Mouse (Mus musculus) lung, postnatal 0 days (tissue): ENCODE results near the gene Stam2. TPM values are rescaled to one million over a fixed set of nuclear protein-coding genes. Genes with fewer than 3 reads are reported as not detected.

Experiments used
- ATAC-seq: fragments of 200-750 bp; cut with Nextera tagmentation; 2 replicates; pipeline ENCODE4 v1.8.0; 2017; ENCODE audit warnings: moderate library complexity
- DNase-seq: peaks from one replicate; pipeline ENCODE4 v3.0.0-alpha.2; 2016; ENCODE audit warnings: low spot score
- H3K27ac ChIP-seq: fragments of 300-500 bp; sonication (generic); 2 replicates; pipeline ENCODE4 v1.5.1; 2014; ENCODE audit warnings: antibody characterized with exemption, mild to moderate bottlenecking, low read length, mixed read lengths
- H3K27me3 ChIP-seq: fragments of 300-500 bp; sonication (generic); replicated peaks from 2 replicates; pipeline ENCODE4 v1.6.1; 2014; ENCODE audit warnings: low read length, mixed read lengths; ENCODE audit not compliant: insufficient read depth
- H3K36me3 ChIP-seq: fragments of 300-500 bp; sonication (generic); 2 replicates; pipeline ENCODE4 v1.6.1; 2014; ENCODE audit warnings: low read length, mixed read lengths; ENCODE audit not compliant: insufficient read depth
- H3K4me1 ChIP-seq: fragments of 300-500 bp; sonication (generic); 2 replicates; pipeline ENCODE4 v1.6.1; 2014; ENCODE audit warnings: antibody characterized with exemption, low read depth, low read length, mixed read lengths; ENCODE audit not compliant: insufficient read depth
- H3K4me2 ChIP-seq: fragments of 300-500 bp; sonication (generic); replicated peaks from 2 replicates; pipeline ENCODE4 v1.6.1; 2014; ENCODE audit warnings: low read depth, mild to moderate bottlenecking, low read length, moderate library complexity, mixed read lengths
- H3K4me3 ChIP-seq: fragments of 300-500 bp; sonication (generic); 2 replicates; pipeline ENCODE4 v1.5.1; 2014; ENCODE audit warnings: low read depth, low read length
- H3K9ac ChIP-seq: fragments of 300-500 bp; sonication (generic); replicated peaks from 2 replicates; pipeline ENCODE4 v1.6.1; 2014; ENCODE audit warnings: low read depth, mild to moderate bottlenecking
- H3K9me3 ChIP-seq: fragments of 300-500 bp; sonication (generic); 2 replicates; pipeline ENCODE4 v1.6.1; 2016; ENCODE audit warnings: low read length, mixed read lengths
- CTCF ChIP-seq: IDR thresholded peaks from 2 replicates; pipeline ENCODE4 v1.5.1; 2016; ENCODE audit warnings: antibody characterized with exemption, mild to moderate bottlenecking
- EP300 ChIP-seq: IDR thresholded peaks from 2 replicates; pipeline ENCODE4 v1.6.1; 2016; ENCODE audit warnings: antibody characterized with exemption, mild to moderate bottlenecking, control low read depth
- WGBS: fragments of 180-500 bp; shearing (Covaris S2); extraction: QIAGEN DNeasy Blood & Tissue Kit; methylation state at CpG from one replicate; pipeline ENCODE4 v1.1.7; 2014; 5-methylcytosine and 5-hydroxymethylcytosine counted together
- polyA plus RNA-seq: library from polyadenylated mRNA; unstranded; fragments of >200 nt; fragmentation: Nextera tagmentation; extraction: Ambion mirVana; gene quantifications from 2 replicates; pipeline ENCODE4 v1.2.1, GENCODE M21; 2015

The Stam2 gene
- polyA plus RNA-seq, 1 experiment from 2014 or later, result 28.5 TPM

DNA sequence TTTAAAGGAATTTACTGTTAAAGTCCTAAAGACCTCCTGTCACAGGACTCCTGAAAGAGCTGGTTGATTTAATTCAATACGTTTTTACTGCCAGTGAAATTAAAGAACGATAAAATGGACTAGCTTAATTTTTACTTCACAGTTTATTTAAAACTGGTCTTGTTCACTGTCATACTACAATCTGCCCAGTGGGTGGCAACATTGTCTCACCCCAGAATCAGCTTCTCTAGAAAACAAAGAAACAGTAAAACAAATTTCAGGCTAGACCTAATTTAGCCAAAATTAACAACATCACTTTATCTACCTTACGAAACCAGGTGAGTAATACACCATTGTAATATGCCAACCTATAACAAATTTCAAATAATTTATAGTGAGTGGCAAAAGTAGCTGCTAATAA lies 14.6 kb upstream of the Stam2 start:
- DNase-seq (peak; percentile 62), ATAC-seq (no peak)
- 8% methylated on average over 3 of the region's 3 CpGs for WGBS
- Histone ChIP-seq H3K9ac (no peak overlapping the region), H3K27ac (no peak overlapping the region), H3K36me3 (no peaks in the 10 kb centered on the region), H3K27me3 (no peaks in the 10 kb centered on the region), H3K4me2 (no peak overlapping the region), H3K4me3 (no peak overlapping the region), H3K4me1 (no peaks in the 10 kb centered on the region), H3K9me3 (no peaks in the 10 kb centered on the region)
- TF ChIP-seq EP300 (no peak), CTCF (peak; percentile 84)

DNA sequence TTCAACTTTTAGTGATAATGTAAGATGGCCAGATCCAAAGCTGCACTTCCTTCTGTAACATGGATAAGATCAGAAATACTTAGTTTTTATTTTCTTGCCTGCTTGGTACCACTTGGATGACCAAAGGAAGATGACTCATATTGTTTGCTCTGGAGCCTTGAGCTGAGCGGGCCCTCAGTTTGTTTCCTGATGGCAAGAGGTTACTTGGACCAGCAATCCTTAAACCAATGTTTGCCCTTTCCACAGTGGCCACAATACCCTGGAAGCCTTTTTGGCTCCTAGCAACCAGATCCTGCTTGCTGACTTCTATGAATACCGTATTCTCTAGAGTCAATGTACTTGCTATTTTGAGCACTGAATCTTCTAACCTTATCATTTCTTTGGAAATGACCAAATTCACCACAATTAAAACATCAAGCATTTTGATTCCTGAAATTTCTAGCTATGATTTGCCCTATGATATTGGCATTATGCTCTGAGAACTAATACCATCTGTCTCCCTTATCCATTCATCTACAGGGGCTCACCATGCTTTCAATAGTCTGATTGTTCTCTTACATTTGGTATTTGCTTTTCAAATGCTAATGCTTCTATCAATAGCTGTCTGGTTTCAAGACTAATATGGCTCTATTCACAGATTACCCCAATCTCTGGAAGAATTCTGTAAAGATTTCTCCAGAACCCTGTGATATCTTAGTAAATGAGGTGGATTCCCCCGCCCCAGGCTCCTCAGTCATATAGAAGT lies 11.7 kb upstream of the Stam2 start:
- ATAC-seq (no peak), DNase-seq (peak; percentile 28)
- no peak overlapping the region for H3K27ac ChIP-seq
- H3K4me3 ChIP-seq, result no peak overlapping the region
- H3K27me3 ChIP-seq, result no peaks in the 10 kb centered on the region
- no peaks in the 10 kb centered on the region for H3K36me3 ChIP-seq
- no peaks in the 10 kb centered on the region for H3K9me3 ChIP-seq
- WGBS, result 64% methylated on average over 3 of the region's 3 CpGs
- no peak overlapping the region for H3K4me2 ChIP-seq
- H3K9ac ChIP-seq, result no peak overlapping the region
- H3K4me1 ChIP-seq, result no peaks in the 10 kb centered on the region
- TF ChIP-seq EP300 (no peak), CTCF (no peak)

GRCm38 (mm10) chr2:52744099-52744498 lies 2.0 kb upstream of the Stam2 start:
- no peaks in the 10 kb centered on the region for H3K36me3 ChIP-seq
- H3K4me2 ChIP-seq, result no peak overlapping the region
- H3K9me3 ChIP-seq, result no peaks in the 10 kb centered on the region
- H3K9ac ChIP-seq, result no peak overlapping the region
- no peaks in the 10 kb centered on the region for H3K4me1 ChIP-seq
- no peaks in the 10 kb centered on the region for H3K27me3 ChIP-seq
- no peak for ATAC-seq
- TF ChIP-seq CTCF (peak; percentile 23; the same call in 1 of the 2 replicates), EP300 (no peak)
- no peak overlapping the region for H3K4me3 ChIP-seq
- DNase-seq, result no peak
- no peak overlapping the region for H3K27ac ChIP-seq

GRCm38 (mm10) chr2:52741681-52742255 lies 313 bp downstream of the Stam2 start:
- WGBS, result under 1% methylated on average over 43 of the region's 54 CpGs
- Histone ChIP-seq H3K27me3 (no peaks in the 10 kb centered on the region), H3K9ac (peak overlapping the region; percentile 98), H3K4me2 (peak overlapping the region; percentile 78), H3K4me3 (peak overlapping the region; percentile 91), H3K9me3 (no peaks in the 10 kb centered on the region), H3K27ac (peak overlapping the region; percentile 97), H3K4me1 (no peaks in the 10 kb centered on the region), H3K36me3 (no peaks in the 10 kb centered on the region)
- ATAC-seq (peak; percentile 93), DNase-seq (peak; percentile 80)
- TF ChIP-seq CTCF (peak; percentile 38), EP300 (no peak)

- no peak for TF ChIP-seq CTCF
- TF ChIP-seq EP300, result no peak
- ATAC-seq (no peak), DNase-seq (no peak)
- Histone ChIP-seq H3K27me3 (no peaks in the 10 kb centered on the region), H3K9ac (no peak overlapping the region), H3K9me3 (no peaks in the 10 kb centered on the region), H3K36me3 (no peaks in the 10 kb centered on the region), H3K27ac (no peak overlapping the region), H3K4me2 (no peak overlapping the region), H3K4me3 (no peak overlapping the region), H3K4me1 (no peaks in the 10 kb centered on the region)
- 66% methylated on average over 4 of the region's 4 CpGs for WGBS
Measured at GRCm38 (mm10) chr2:52740596-52740995, 1.5 kb downstream of the Stam2 start.

DNA sequence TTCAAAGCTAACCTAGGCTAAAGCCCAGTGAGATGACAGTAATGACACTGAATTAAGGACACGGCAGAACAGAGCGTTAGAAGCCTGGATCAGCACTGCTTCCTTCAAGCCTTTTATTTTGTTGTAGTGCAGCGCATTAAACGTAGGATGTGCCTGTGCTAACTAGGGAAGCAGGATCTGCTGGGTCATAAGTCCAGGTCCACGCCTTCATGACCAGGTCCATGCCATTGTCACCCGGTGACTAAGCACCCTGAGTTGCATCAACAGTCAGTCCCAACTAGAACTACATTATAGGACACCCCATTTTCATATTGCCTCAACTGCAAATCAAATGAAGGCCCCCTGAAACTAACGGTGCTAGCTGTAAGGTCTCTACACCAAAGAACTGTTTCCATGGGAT lies 7.6 kb downstream of the Stam2 start:
- no peaks in the 10 kb centered on the region for H3K9me3 ChIP-seq
- ATAC-seq, result no peak
- H3K27ac ChIP-seq, result 0 out of 2 replicates have a peak overlapping the region, but pooled peaks have one; percentile 0
- DNase-seq, result no peak
- WGBS, result 96% methylated on average over 7 of the region's 7 CpGs
- no peaks in the 10 kb centered on the region for H3K36me3 ChIP-seq
- TF ChIP-seq EP300, result no peak
- TF ChIP-seq CTCF, result no peak
- no peaks in the 10 kb centered on the region for H3K27me3 ChIP-seq
- no peak overlapping the region for H3K4me2 ChIP-seq
- no peak overlapping the region for H3K4me3 ChIP-seq
- peaks cover 7% of the 10 kb centered on the region; the same call in 1 of the 2 replicates for H3K4me1 ChIP-seq
- H3K9ac ChIP-seq, result no peak overlapping the region
